Mouse (Mus musculus) C2C12 (cell line): ENCODE measurements at regions not wholly inside any gene's neighbourhood (a gene's known extent, or its start where the extent isn't known, plus 50 kb on each side); places are given as distances from the start of the nearest gene placed in this dataset.

Experiments
- CEBPB ChIP-seq: IDR thresholded peaks from one replicate; pipeline ENCODE4 v1.6.1; 2011; ENCODE audit warnings: low read depth, mild to moderate bottlenecking, control low read depth, moderate library complexity
- CTCF ChIP-seq: IDR thresholded peaks from one replicate; pipeline ENCODE4 v1.5.1; 2011; ENCODE audit not compliant: control insufficient read depth, insufficient read depth, insufficient read length
- MYOD1 ChIP-seq: IDR thresholded peaks from one replicate; pipeline ENCODE4 v1.6.1; 2011; ENCODE audit warnings: low read depth; ENCODE audit not compliant: control insufficient read depth, insufficient read length
- MYOG ChIP-seq: IDR thresholded peaks from one replicate; pipeline ENCODE4 v1.6.1; 2011; ENCODE audit not compliant: control insufficient read depth, insufficient read length; ENCODE audit errors: extremely low read depth

DNA sequence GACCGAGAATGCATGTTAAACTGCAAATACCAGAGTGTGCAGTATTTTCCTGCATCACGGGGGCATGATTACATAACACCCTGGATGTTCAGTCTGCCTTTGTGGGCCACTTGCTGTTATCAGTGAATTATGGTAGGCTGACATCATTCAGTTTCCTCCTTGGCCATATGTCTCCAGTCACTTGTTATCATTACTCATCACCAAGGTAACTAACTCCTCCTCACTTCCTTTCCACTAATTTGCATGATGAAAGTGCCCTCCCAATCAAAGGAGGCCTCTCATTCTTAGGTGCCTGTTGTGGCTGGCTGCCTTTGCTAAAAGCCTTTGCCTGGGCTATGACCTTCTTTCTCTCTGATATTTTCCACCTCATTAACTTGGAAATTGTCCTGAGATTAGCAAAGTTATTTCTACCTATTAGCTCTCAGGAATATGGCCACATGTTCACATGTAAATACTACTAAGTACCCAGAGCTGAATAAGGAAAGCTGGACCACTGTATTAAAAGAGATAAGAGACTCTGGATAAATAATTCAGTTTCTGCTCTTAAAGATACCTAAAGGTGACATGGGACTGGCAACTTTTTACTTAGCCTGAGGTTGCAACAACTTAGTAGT is 440.6 kb upstream of the Gm21961 start:
- TF ChIP-seq CTCF: no peak
- no peak for TF ChIP-seq MYOG
- no peak for TF ChIP-seq MYOD1
- peak; percentile 5 for TF ChIP-seq CEBPB
